Mouse (Mus musculus) kidney, embryonic 14.5 days (tissue): ENCODE measurements around the gene Grap. TPM values are rescaled to one million over a fixed set of nuclear protein-coding genes. Genes with fewer than 3 reads are reported as not detected.

Experiments
- ATAC-seq: fragments of 200-750 bp; cut with Nextera tagmentation; 2 replicates; pipeline ENCODE4 v1.8.0; 2017; ENCODE audit warnings: moderate number of reproducible peaks, mild to moderate bottlenecking, moderate TSS enrichment, moderate library complexity; ENCODE audit not compliant: low FRiP score, low TSS enrichment
- H3K27ac ChIP-seq: fragments of 300-500 bp; sonication (generic); 2 replicates; pipeline ENCODE4 v1.5.1; 2014; ENCODE audit warnings: low read depth, mild to moderate bottlenecking, low read length, moderate library complexity, mixed read lengths
- H3K27me3 ChIP-seq: fragments of 300-500 bp; sonication (generic); 2 replicates; pipeline ENCODE4 v1.6.1; 2014; ENCODE audit warnings: mild to moderate bottlenecking, low read length; ENCODE audit not compliant: control insufficient read depth, insufficient read depth
- H3K36me3 ChIP-seq: fragments of 300-500 bp; sonication (generic); 2 replicates; pipeline ENCODE4 v1.6.1; 2014; ENCODE audit warnings: low read length, mixed read lengths; ENCODE audit not compliant: control insufficient read depth, insufficient read depth
- H3K4me1 ChIP-seq: fragments of 300-500 bp; sonication (generic); 2 replicates; pipeline ENCODE4 v1.6.1; 2014; ENCODE audit warnings: low read length, mixed read lengths; ENCODE audit not compliant: control insufficient read depth, insufficient read depth
- H3K4me2 ChIP-seq: fragments of 300-500 bp; sonication (generic); replicated peaks from 2 replicates; pipeline ENCODE4 v1.6.1; 2014; ENCODE audit warnings: low read depth, mild to moderate bottlenecking, low read length
- H3K4me3 ChIP-seq: fragments of 300-500 bp; sonication (generic); 2 replicates; pipeline ENCODE4 v1.5.1; 2014; ENCODE audit warnings: mild to moderate bottlenecking, low read length
- H3K9ac ChIP-seq: fragments of 300-500 bp; sonication (generic); 2 replicates; pipeline ENCODE4 v1.6.1; 2014; ENCODE audit warnings: low read depth, mild to moderate bottlenecking, low read length, moderate library complexity
- H3K9me3 ChIP-seq: fragments of 300-500 bp; sonication (generic); 2 replicates; pipeline ENCODE4 v1.6.1; 2016; ENCODE audit warnings: low read length; ENCODE audit not compliant: control insufficient read depth
- WGBS: fragments of 180-500 bp; shearing (Covaris S2); extraction: QIAGEN DNeasy Blood & Tissue Kit; methylation state at CpG from one replicate; pipeline ENCODE4 v1.1.7; 2014; 5-methylcytosine and 5-hydroxymethylcytosine counted together
- polyA plus RNA-seq: library from polyadenylated mRNA; unstranded; fragments of >200 nt; fragmentation: Nextera tagmentation; extraction: Ambion mirVana; gene quantifications from 2 replicates; pipeline ENCODE4 v1.2.1, GENCODE M21; 2014

The Grap gene
- polyA plus RNA-seq, 1 experiment from 2014 or later: 8.6 TPM

- peaks cover 9% of the 10 kb centered on the region; the same call in 1 of the 2 replicates for H3K4me1 ChIP-seq
- no peaks in the 10 kb centered on the region; the same call in 1 of the 2 replicates for H3K27me3 ChIP-seq
- no peak overlapping the region for H3K4me2 ChIP-seq
- no peak overlapping the region for H3K27ac ChIP-seq
- no peaks in the 10 kb centered on the region for H3K36me3 ChIP-seq
- ATAC-seq: no peak
- H3K4me3 ChIP-seq: no peak overlapping the region
- H3K9ac ChIP-seq: no peak overlapping the region
- no peaks in the 10 kb centered on the region for H3K9me3 ChIP-seq
- WGBS: 88% methylated on average over 8 of the region's 8 CpGs
Observed at GRCm38 (mm10) chr11:61618131-61618530, 34.9 kb upstream of the Grap start.

- ATAC-seq: no peak
- Histone ChIP-seq H3K4me2 (no peak overlapping the region), H3K27me3 (no peaks in the 10 kb centered on the region; the same call in 1 of the 2 replicates), H3K4me1 (peaks cover 9% of the 10 kb centered on the region; the same call in 1 of the 2 replicates), H3K9ac (no peak overlapping the region), H3K27ac (no peak overlapping the region), H3K36me3 (no peaks in the 10 kb centered on the region), H3K4me3 (no peak overlapping the region), H3K9me3 (no peaks in the 10 kb centered on the region)
- WGBS: 81% methylated on average over 8 of the region's 8 CpGs
Observed at GRCm38 (mm10) chr11:61618571-61618970, 34.5 kb upstream of the Grap start.

GRCm38 (mm10) chr11:61619356-61619755 is 33.7 kb upstream of the Grap start:
- ATAC-seq: no peak
- H3K4me2 ChIP-seq: peak overlapping the region; percentile 64
- no peak overlapping the region for H3K27ac ChIP-seq
- no peaks in the 10 kb centered on the region; the same call in 1 of the 2 replicates for H3K27me3 ChIP-seq
- no peaks in the 10 kb centered on the region for H3K36me3 ChIP-seq
- peaks cover 9% of the 10 kb centered on the region; the same call in 1 of the 2 replicates for H3K4me1 ChIP-seq
- H3K9ac ChIP-seq: 0 out of 2 replicates have a peak overlapping the region, but pooled peaks have one; percentile 45
- 6% methylated on average over 6 of the region's 6 CpGs for WGBS
- H3K9me3 ChIP-seq: no peaks in the 10 kb centered on the region
- peak overlapping the region; percentile 35 for H3K4me3 ChIP-seq

- no peak overlapping the region for H3K27ac ChIP-seq
- H3K4me2 ChIP-seq: peak overlapping the region; percentile 64
- peak overlapping the region; percentile 45; the same call in 1 of the 2 replicates for H3K9ac ChIP-seq
- H3K4me3 ChIP-seq: peak overlapping the region; percentile 35
- peak; percentile 61 for ATAC-seq
- H3K36me3 ChIP-seq: no peaks in the 10 kb centered on the region
- H3K4me1 ChIP-seq: peaks cover 5% of the 10 kb centered on the region; the same call in 1 of the 2 replicates
- no peaks in the 10 kb centered on the region for H3K9me3 ChIP-seq
- no peaks in the 10 kb centered on the region; the same call in 1 of the 2 replicates for H3K27me3 ChIP-seq
- 0% methylated on average over 15 of the region's 17 CpGs for WGBS
Observed at GRCm38 (mm10) chr11:61619791-61620241, 33.2 kb upstream of the Grap start.

- peak overlapping the region; percentile 45; the same call in 1 of the 2 replicates for H3K9ac ChIP-seq
Observed at GRCm38 (mm10) chr11:61620254-61620670, 32.8 kb upstream of the Grap start.

GRCm38 (mm10) chr11:61620762-61621161 is 32.3 kb upstream of the Grap start:
- Histone ChIP-seq H3K27me3 (no peaks in the 10 kb centered on the region; the same call in 1 of the 2 replicates), H3K4me1 (peaks cover 3% of the 10 kb centered on the region; the same call in 1 of the 2 replicates), H3K4me2 (peak overlapping the region; percentile 64), H3K9ac (peak overlapping the region; percentile 45; the same call in 1 of the 2 replicates), H3K27ac (no peak overlapping the region), H3K9me3 (no peaks in the 10 kb centered on the region), H3K4me3 (peak overlapping the region; percentile 35; the same call in 1 of the 2 replicates), H3K36me3 (no peaks in the 10 kb centered on the region)
- 66% methylated on average over 8 of the region's 8 CpGs for WGBS
- ATAC-seq: no peak

More at GRCm38 (mm10) chr11:61620254-61620670, 32.8 kb upstream of the Grap start:
- H3K4me1 ChIP-seq: peaks cover 4% of the 10 kb centered on the region; the same call in 1 of the 2 replicates
- ATAC-seq: peak; percentile 75
- peak overlapping the region; percentile 35 for H3K4me3 ChIP-seq
- under 1% methylated on average over 17 of the region's 17 CpGs for WGBS
- H3K27ac ChIP-seq: no peak overlapping the region
- H3K36me3 ChIP-seq: no peaks in the 10 kb centered on the region
- H3K27me3 ChIP-seq: no peaks in the 10 kb centered on the region; the same call in 1 of the 2 replicates
- peak overlapping the region; percentile 64 for H3K4me2 ChIP-seq
- H3K9me3 ChIP-seq: no peaks in the 10 kb centered on the region

GRCm38 (mm10) chr11:61625136-61625535 is 27.9 kb upstream of the Grap start:
- H3K36me3 ChIP-seq: no peaks in the 10 kb centered on the region
- H3K4me3 ChIP-seq: no peak overlapping the region
- no peaks in the 10 kb centered on the region for H3K4me1 ChIP-seq
- no peak overlapping the region for H3K9ac ChIP-seq
- H3K4me2 ChIP-seq: no peak overlapping the region
- no peaks in the 10 kb centered on the region for H3K27me3 ChIP-seq
- ATAC-seq: no peak
- H3K9me3 ChIP-seq: no peaks in the 10 kb centered on the region
- no peak overlapping the region for H3K27ac ChIP-seq
- WGBS: 79% methylated on average over 7 of the region's 7 CpGs

- H3K9me3 ChIP-seq: no peaks in the 10 kb centered on the region
- WGBS: 100% methylated on average over 1 of the region's 1 CpGs
- no peaks in the 10 kb centered on the region for H3K36me3 ChIP-seq
- no peak overlapping the region for H3K4me3 ChIP-seq
- H3K9ac ChIP-seq: no peak overlapping the region
- ATAC-seq: no peak
- no peaks in the 10 kb centered on the region for H3K4me1 ChIP-seq
- H3K27ac ChIP-seq: no peak overlapping the region
- no peaks in the 10 kb centered on the region for H3K27me3 ChIP-seq
- no peak overlapping the region for H3K4me2 ChIP-seq
Observed at GRCm38 (mm10) chr11:61626509-61626908, 26.6 kb upstream of the Grap start.

GRCm38 (mm10) chr11:61629621-61630020 is 23.4 kb upstream of the Grap start:
- Histone ChIP-seq H3K4me3 (no peak overlapping the region), H3K4me2 (no peak overlapping the region), H3K4me1 (no peaks in the 10 kb centered on the region), H3K9ac (no peak overlapping the region), H3K9me3 (no peaks in the 10 kb centered on the region), H3K27me3 (no peaks in the 10 kb centered on the region), H3K36me3 (no peaks in the 10 kb centered on the region), H3K27ac (no peak overlapping the region)
- no peak for ATAC-seq
- 68% methylated on average over 3 of the region's 3 CpGs for WGBS
